Mouse (Mus musculus) neutrophil, adult 83 days (primary cell): ENCODE measurements around the gene Fancf. TPM values are rescaled to one million over a fixed set of nuclear protein-coding genes. Genes with fewer than 3 reads are reported as not detected.

ENCODE experiments used
- total RNA-seq, 2 experiments: library from RNA; stranded (reverse); gene quantifications; one replicate each; pipeline ENCODE4 v1.2.4; 2023

Gene Fancf
- 1 to 10 TPM; 3.2 to 4.3 TPM for total RNA-seq

DNA sequence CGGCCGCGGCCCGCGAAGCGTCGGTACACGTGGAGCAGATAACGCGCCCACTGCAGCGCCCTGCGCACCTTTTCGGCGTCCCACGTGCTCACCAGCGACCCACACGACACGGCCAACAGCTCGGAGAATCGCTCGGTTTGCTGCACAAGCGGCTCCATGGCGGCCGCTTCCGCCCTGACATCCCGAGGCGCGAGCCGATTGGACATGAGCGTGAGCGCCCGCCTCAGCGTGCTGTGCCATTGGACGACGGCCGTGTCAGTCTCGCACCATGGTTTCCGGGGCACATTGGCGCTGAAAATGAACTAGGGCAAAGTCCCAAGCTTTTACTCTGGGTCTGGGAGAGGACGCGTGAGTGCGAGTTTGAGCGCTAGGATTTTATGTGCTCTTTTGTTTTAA, at the start of gene Fancf:
Gene Fancf, minus strand, starts transcription at position 171 of the 396 bp plus-strand sequence.

GRCm38 (mm10) chr7:51861250-51862096, 594 bp downstream of the Fancf start, which contains the start of gene Gas2:
TSS of gene Gas2 (plus strand) at chr7:51862015.

Other genes starting within 250 kb of the Fancf start
- not detected for gene Slc17a6, start 240.3 kb downstream of the Fancf start, total RNA-seq
- 1 to 10 TPM; 3.2 to 3.9 TPM for gene Gas2, start 252 bp downstream of the Fancf start, total RNA-seq
- 10 to 100 TPM; 19.6 to 24.5 TPM for gene Svip, start 143.8 kb upstream of the Fancf start, total RNA-seq
- not detected for gene 1700015G11Rik, start 153.5 kb upstream of the Fancf start, total RNA-seq